Mouse (Mus musculus) urinary bladder, adult 18-20 months (tissue): ENCODE results near the gene Scfd2.

Source experiments
- DNase-seq, 2 experiments: peaks; one replicate each; pipeline ENCODE4 v3.0.0; 2022; ENCODE audit warnings: low spot score in 2 of 2, mixed read lengths in 2 of 2

Gene Scfd2

DNA sequence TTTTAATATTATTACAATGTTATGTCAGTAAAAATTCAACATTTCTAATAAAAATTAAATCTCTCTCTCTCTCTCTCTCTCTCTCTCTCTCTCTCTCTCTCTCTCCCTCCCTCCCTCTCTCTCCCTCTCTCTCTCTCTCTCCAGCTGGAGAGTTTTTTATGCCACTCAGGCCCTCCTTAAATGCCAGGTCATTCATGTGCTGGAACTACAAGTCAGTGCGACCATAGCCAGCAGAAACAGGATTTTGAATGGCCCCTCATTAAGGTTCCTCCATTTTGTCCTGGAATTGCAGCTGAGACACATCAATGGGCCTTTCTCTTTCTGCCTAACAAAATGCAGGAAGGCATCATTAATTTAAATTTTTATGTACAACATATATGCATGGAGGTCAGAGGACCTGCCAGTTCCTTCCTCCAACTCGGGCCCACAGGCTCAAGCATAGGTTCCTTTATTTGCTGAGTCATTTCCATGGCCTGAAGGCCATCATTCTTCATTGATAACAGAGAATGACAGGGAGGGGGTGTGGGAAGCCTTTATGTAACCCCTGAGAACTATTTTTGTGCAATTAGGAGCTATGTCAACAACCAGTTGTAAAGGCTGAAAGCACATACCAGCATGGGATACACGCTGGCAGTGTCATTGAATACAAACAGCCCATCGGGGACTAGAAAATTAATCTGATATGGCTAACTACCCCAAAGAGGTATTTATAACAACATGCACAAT is 165.4 kb downstream of the Scfd2 start:
- no peak for DNase-seq

DNA sequence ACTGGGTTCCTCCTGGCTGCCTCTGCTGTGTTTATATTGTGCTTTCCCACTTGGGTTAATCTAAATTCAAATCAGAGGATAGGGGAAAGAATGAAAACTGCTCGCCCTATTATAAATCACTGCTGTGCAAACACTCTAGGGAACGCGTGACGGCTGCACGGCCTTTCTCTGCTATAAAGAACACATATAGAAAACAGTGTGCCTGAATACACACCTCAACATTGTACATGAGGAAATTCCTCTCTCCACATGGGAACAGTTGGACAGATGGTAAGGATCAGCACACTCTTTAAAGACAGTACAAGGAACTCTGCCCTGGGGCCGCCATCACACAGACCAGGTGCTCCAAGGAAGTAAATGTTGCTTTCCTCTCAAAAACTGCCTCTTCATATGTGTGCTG is 166.2 kb downstream of the Scfd2 start:
- DNase-seq = no peak

DNA sequence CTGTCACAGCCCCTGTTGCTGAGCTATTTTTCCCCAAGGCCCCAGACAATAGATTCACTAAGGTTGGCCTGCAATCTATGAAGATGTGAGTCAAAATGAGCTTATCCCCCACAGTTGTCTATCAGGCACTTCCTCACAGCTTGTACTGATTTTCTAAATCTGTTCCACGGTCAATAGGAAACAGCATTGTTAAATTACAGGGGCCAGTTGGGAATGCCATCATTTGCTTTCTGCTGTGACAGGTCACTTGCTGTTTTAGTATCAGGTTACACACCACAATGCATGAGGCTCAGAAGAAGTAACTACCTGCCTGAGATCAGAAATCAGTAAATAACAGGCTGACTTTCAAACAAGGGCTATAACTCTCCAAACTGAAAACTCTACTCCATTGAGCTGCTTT is 168.3 kb downstream of the Scfd2 start:
- no peak for DNase-seq

DNA sequence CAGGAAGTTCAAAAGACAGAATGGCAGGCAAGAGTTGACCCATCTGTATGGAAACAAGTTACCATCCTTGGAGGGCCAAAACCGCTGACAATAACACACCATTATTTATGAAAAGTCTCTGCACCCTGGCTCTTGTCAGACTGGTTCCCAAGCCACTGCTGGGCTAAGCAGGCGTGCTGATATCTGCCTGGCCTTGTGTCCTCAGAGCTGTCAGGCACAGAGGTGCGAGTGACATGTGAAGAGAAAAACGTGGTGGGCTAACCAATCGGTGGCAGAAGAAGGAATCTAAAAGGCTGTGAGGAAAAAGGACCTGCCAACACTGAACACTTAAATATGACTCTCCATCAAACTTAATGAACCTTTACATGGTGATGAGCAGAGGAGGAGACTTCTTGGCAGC is 170.0 kb downstream of the Scfd2 start:
- peak in 1 of 2 experiments; percentile 12 for DNase-seq

DNA sequence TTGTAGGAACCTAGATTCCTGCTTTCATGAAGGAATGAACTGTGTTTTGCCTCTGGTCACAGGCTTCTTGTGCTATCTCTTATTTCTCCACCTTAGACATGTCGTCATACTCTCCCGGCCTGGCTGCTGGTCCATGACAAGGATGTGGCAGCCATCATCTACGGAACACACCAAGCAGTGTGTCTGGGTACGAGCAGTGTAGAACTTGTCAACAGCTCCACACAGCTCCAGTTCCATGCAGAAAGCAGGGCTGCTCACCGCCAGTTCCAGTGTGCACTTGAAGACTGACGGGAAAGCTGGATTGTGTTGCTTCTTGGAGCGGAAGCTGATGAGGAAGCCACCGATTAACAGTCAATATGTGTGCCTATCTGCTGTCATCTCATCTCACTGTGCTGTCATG is 173.5 kb downstream of the Scfd2 start:
- no peak for DNase-seq

DNA sequence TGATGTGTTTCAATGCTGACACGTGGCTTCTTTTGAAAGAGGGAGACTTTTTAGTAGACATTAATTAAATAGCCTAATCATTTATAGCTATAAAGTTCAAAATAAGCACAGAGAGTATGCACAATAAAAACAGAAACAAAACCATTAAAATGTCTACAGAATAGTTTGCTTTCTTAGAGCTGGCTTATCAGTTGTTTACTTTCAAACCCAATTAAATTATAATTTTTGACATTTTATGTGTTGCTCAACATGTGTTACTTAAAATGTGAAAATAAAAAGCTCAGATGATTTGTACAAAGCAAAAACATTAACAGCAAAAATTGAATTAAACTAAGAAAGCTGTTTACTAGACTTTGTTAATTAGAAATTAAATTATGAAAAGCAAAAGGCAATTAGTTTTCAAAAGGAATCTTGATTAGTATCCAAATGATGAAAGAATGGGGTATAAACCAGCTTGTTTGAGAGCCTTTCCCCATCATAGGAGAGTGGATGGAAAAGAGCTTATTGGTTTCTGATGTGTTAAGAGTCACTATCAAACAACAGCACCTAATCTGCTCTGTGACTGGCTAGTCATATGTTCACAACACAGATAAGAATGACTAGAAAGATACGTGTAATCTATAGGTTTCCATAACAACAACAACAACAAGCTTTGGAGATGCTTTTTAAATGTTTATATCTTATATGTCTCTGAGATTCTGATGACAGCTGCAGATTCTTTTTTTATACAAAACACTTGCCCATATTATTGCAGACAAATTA is 176.0 kb downstream of the Scfd2 start:
- no peak for DNase-seq

DNA sequence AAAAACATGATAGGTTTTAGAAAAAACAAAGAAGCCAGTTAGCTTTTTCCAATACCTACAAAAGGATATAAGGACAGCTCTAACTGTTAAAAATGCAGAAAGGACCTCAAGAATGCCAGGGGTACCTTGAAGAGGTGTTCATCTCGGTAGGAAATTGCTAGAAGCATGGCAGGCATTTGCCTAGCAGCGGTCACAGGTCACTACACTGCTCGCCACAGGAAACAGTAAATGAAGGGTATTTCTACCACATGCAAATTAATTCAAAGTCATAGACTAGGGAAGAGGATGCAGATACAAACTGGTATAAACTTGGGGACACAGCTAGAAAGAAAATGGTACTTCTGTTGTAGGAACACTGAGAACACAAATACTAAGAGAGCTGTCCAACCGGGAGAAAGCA is 180.7 kb downstream of the Scfd2 start:
- no peak for DNase-seq

DNA sequence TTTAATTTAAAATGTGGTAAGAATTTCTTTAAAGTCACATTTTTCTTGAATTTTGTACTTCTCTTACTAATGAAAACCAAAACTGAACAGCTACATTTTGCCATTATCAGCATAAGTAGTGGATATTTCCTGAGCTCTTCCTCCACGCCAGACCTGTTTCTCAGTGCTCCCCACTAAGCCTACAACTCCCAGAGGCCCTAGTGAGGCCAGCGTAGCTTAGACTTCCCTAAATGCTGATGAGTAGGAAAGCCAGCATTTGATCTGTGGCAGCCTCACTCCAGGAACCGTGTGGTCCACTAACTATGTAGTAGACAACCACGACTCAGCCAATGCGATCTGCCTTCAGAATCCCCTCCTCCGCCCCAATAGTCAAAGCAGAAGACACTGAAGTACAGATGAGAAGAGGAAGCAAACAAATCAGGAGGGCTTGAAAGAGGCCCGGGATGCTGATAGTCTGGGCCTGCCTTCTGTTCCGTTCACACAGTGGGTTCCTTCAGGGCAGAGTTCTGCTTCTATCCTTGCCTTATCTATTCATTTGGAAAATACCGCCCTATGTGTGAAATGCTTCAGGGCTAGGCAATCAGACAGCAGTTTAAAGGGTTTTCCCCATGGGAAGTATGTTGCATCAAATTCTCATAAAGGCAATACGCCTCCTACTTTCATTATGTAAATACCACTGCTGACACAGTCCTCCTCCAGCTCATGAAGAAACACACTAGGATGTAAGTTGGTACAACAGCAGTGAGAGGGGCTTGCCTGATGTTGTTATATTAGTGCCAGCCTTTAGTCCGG is 183.3 kb downstream of the Scfd2 start:
- DNase-seq = no peak

DNA sequence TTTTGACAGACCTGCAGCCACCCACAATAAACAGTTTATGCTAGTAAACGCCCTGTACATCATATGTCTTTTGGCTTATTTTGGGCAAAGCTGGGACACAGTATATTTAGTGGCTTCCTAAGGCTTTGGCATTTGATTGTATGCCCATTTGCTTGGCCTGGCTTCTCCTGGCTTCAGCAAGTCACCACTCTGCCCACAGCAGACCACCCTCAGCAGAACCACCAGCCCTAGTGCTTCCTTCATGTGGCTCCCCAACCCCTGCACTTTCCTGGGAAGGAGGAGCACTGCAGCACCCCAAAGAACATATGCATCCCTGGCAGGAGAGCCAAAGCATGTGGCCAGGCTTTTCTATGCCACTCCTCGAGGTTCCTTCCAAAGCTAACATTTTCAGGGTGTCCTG is 188.5 kb downstream of the Scfd2 start:
- DNase-seq = no peak

DNA sequence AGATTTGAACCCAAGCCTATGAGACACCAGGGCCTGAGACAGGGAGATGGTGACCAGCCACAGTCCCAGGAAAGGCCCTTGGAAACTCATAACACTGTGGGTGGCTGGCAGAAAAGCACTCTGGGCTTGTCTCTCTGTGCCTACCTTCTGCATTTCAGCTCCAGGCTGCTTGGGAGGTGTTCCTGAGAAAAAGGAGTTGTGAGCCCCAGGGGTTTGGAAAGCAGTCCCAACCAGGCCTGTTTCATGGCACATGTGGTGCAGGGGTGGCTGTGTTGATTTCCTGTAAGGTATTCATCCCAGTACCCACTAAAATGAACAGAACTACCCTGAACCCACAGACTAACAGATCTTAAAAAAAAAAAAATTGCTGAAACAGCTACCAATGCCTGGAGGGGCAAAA is 189.0 kb downstream of the Scfd2 start:
- no peak for DNase-seq

DNA sequence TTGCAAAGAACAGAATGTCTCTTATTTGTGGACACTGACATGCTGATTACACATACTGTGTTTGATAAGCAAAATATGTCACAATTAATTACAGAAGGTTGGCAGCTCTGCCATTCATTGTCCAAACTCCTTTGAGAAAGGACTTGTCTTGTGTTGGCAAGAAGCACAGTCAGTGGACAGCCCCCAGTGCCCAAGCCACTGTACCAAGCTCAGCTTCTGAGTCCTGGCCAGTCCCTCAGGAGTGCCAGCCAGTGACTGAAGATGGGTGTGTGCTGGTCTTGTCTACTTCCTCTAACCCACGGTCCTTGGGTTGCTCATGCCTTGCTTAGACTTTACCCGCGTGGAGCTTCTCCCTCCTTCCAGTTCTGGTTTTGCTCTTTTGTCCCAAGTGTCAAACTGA is 194.1 kb downstream of the Scfd2 start:
- DNase-seq = no peak

DNA sequence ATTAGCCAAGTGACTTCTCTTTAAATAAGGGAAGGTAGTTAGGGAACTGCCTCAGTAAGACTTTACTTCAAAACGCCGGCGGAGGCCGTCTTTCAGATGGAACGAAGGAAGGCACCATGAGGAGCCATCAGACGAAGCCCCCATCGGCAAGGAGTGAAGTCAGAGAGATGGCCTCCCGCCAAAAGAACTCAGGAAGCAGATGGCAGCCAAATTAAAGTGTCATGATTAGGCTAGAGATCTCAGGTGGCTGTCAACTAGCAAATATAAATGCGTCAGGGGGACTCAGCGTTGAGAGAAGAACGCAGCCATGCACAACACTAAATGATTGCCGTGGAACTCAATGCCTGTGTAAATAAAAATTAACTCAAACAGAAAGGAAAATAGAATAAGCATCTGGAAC is 194.8 kb downstream of the Scfd2 start:
- DNase-seq = no peak

DNA sequence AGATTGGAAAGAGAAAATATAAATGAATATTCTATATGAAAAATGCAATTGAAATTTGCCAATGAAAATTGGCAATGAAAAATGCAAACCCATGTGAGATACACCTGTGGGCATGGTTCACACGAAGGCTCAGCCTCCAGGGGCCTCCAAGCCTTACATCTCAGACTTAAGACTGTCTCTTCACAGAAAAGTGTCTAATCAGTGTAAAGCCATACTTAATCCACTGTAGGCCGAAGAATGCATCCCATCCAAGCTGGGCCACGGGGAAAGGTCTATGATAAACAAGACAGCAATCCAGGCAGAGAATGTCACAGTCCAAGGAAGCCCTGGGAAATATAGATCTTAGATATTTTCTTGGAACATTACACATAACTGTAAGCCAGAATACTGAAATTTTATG is 198.3 kb downstream of the Scfd2 start:
- no peak for DNase-seq

DNA sequence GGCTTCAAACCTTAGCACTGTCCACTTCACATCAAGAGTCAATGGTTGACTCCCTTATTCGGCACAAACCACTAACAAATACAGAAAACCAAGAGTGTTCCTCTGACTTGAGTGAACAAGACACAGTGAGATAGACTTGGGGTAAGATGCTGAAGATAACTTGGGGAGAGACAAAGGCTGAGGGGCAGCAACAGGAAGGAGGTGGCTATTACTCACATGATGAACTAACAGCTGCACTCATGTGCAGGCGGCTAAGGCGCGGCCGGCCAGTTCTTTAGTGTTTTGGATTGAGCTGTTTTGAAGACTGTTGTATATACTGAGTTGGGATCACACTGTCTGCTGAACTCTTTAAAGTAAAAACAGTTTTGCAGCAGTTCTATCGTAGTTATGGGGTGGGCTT is 205.3 kb downstream of the Scfd2 start:
- DNase-seq = no peak

DNA sequence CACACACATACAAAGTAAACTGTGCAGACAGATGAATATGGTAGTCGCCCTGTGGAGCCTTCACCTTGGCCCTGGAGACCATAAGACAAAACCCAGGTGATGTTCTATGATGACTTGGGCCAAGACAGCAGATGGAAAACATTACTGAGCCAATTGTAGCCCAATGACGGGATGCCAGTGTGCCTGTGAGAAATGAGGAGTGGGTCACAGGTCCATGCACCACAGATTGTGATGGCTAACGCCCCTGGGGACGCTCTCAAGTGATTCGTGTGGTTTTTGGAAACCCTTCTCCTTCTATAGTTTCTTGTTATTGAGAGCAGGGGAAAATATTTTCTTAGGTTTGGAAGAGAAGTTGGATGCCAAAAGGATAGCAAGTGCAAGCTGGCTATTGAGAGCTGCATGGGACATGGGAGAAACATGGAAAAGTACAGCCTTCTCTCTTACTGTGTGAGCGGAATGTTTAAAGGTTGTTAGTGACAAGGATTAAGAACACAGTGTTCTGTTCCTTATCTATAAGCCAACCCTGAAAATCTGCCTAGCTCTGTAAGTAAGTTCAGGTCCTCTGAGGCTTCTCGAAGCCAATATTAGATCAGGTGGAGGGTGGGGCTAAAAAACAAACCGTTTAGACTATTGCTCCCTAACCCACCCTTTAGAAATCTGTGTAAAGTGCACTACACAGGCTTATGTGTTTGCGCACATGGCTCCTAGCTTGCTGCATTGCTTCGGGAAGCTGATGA is 210.4 kb downstream of the Scfd2 start:
- no peak for DNase-seq

DNA sequence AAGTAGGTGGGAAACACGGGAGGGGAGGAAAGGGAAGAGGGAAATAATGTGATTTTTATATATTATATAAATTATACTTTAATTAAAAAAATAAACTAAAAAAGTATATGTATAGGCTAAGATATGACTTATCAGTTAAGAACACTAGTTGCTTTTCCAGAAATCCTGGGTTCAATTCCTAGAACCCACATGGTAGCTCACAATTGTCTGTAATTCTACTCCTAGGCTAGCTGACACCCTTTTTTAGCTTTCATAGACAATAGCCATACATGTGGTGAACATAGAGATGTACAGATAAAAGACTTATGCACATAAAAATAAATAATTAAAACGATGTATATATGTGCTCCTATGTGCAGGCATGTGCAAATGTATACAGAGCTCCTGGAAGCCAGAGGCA is 212.0 kb downstream of the Scfd2 start:
- DNase-seq = no peak

DNA sequence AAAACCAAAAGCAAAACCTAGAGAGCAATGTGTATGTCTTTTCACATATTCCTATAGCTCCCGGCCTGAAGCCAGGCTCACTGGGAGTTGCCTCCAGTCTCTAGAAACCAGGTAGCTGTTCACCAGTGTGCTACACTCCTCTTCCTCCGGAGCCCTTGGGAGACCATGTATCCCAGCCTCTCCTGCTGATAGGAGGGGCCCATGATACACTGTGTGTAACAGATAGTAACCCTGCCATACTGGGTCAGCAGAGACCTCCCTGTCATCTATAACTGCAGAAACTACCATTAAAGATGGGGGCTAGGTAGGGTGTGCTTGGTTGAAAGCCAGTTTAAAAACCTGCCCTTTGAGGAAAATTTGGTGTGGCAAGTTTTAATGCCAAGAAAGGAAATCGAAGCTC is 214.4 kb downstream of the Scfd2 start:
- DNase-seq = no peak

DNA sequence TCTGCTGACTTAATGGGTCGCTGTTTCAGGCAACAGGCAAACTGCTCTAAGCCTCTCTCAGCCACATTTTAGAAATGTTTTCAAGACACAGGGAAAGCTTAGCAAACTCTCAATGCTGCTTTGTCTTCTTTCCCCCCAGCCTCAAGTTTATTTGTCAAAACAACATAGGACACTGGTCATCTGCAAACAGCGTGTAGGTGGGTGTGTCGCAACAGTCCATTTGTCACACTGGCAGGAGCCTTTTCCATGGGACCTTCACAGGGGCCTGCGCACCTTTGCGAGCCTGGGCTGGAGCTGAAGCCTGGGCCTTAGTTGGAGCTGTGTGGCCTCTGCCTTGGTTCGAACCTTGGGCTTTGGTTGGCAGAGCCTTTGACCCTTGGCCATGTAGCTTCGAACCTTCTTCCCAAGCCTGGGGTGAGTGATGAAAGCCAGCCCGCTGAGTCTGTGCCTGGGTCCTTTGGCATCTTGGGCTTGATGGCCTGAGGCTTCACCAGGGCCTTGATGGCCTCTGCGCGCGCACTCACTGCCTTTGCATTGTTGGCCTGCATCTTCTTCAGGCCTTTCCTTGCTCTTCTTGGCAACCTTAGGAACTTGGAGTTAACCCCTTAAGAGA is 215.1 kb downstream of the Scfd2 start:
- no peak for DNase-seq

DNA sequence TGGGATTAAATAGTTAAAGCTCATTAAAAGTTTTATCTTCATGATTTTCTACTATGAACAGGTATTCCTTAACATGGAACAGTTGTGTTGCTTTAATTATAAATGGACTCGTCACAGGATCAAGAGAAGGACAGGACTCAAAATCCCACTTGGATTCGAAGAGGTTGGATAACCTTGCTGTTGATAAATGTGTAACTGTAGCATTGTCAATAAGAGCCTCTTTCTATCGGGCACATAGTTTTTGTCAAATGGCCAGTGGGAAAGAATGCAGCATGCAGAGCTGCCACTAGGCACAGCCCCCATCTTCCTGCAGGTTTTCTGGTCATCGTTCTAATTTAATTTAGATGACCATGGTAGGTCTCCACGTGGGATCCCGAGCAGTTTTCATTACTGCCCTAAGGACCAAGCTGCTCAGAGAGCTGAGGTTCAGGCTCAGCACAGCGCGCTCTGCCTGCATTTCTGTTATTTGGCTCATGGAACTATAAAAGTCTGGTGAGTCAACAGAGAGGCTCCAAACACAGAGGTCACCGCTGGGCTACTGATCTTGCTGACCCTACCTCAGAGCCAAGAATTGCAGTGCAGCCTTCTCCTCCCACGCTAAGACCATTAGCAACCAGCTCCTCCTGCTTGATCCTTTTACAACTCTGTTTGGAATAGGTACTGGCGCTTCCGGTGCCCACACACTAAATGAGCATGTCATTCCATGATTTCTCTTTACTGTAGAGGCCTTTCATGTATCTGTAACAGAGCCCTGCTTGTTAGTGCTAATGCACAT is 215.9 kb downstream of the Scfd2 start:
- DNase-seq = peak in 1 of 2 experiments; percentile 47

DNA sequence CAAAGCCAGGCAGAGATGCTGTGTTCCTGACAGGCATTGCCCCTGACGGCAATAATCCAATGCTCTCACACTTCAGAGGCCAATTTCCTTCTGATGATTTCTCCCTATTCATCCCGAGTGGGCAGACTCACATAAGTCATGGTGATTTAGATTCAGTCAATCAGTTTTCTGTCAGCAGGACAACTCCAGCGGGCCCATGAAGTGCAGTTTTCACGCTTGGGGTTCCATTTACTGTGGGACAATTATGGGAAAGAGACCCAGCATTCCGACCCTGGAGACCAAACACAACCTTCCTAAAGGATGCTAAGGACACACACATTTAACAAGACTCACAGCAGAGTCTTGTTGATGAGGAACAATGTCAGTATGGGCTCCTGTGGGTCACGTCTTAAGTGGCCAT is 217.1 kb downstream of the Scfd2 start:
- DNase-seq = no peak

DNA sequence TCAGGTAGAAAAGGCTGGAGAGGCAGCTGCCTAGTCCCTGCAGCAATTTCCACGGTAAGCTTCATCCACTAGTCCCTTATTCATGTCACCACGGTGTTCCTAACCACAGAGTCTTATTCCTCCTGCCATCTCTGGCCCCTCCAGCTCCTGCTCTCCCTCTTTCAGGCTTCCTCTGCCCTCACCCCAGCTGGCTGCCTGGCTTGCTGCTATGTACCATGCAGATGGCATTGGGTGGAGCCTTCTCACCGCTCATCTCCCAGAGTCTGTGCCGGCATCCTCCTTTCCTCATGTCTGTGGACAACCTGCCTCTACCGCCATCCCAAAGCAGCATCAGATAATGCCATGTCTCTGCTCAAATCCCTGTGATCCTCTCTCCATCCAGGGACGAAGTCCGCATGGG is 218.0 kb downstream of the Scfd2 start:
- no peak for DNase-seq
